Mouse (Mus musculus) heart, adult 2 months (tissue): Measurements from ENCODE around the gene Cflar.

Experiments used
- CTCF ChIP-seq: fragments of 200-600 bp; IDR thresholded peaks from 2 replicates; pipeline ENCODE4 v1.8.1; 2022; ENCODE audit warnings: antibody characterized with exemption, mild to moderate bottlenecking, moderate library complexity
- POLR2A ChIP-seq: fragments of 200-500 bp; IDR thresholded peaks from 2 replicates; pipeline ENCODE4 v1.6.1; 2011; ENCODE audit warnings: mild to moderate bottlenecking, low read depth, low read length, control low read depth; ENCODE audit not compliant: insufficient read depth

DNA sequence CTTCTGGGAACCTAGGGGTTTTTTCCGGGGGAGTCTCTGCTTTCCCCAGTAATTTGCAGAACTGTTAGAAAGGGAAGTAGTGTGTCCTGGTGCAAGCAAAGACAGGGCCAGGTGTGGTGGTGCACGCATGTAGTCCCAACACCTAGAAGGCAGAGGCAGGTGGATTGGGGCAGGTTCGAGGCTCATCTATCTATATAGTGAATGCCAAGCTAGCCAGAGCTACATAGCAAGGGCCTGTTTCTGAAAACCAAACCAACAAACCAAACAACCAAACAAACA lies 17.2 kb downstream of the Cflar start:
- no peak for TF ChIP-seq POLR2A
- no peak for TF ChIP-seq CTCF
